Mouse (Mus musculus) neural tube, embryonic 14.5 days (tissue): Measurements from ENCODE around the gene Txndc9. TPM values are rescaled to one million over a fixed set of nuclear protein-coding genes. Genes with fewer than 3 reads are reported as not detected.
"Not testable (repeated sequence)": the region's sequence is repeated elsewhere in the genome, so short reads cannot be mapped to it uniquely, and the experiment has no call there.

Experiments used
- ATAC-seq: fragments of 200-750 bp; cut with Nextera tagmentation; 2 replicates; pipeline ENCODE4 v1.8.0; 2017; ENCODE audit warnings: low read depth, mild to moderate bottlenecking, moderate TSS enrichment, moderate library complexity
- H3K27ac ChIP-seq: fragments of 300-500 bp; sonication (generic); 2 replicates; pipeline ENCODE4 v1.5.1; 2014; ENCODE audit warnings: low read depth, mild to moderate bottlenecking, control low read depth, low read length, moderate library complexity, mixed read lengths
- H3K27me3 ChIP-seq: fragments of 300-500 bp; sonication (generic); 2 replicates; pipeline ENCODE4 v1.6.1; 2014; ENCODE audit warnings: low read length; ENCODE audit not compliant: control insufficient read depth, insufficient read depth
- H3K36me3 ChIP-seq: fragments of 300-500 bp; sonication (generic); 2 replicates; pipeline ENCODE4 v1.6.1; 2014; ENCODE audit warnings: low read length, mixed read lengths; ENCODE audit not compliant: control insufficient read depth, insufficient read depth
- H3K4me1 ChIP-seq: fragments of 300-500 bp; sonication (generic); 2 replicates; pipeline ENCODE4 v1.6.1; 2014; ENCODE audit warnings: low read length; ENCODE audit not compliant: control insufficient read depth, insufficient read depth
- H3K4me2 ChIP-seq: fragments of 300-500 bp; sonication (generic); 2 replicates; pipeline ENCODE4 v1.6.1; 2014; ENCODE audit warnings: mild to moderate bottlenecking, low read depth, low read length, control low read depth
- H3K4me3 ChIP-seq: fragments of 300-500 bp; sonication (generic); 2 replicates; pipeline ENCODE4 v1.5.1; 2014; ENCODE audit warnings: low read depth, low read length, control low read depth, mixed read lengths
- H3K9ac ChIP-seq: fragments of 300-500 bp; sonication (generic); replicated peaks from 2 replicates; pipeline ENCODE4 v1.6.1; 2014; ENCODE audit warnings: low read depth, mild to moderate bottlenecking, control low read depth, low read length, mixed read lengths
- H3K9me3 ChIP-seq: fragments of 300-500 bp; sonication (generic); 2 replicates; pipeline ENCODE4 v1.6.1; 2016; ENCODE audit warnings: low read length; ENCODE audit not compliant: control insufficient read depth
- WGBS: fragments of 180-500 bp; shearing (Covaris S2); extraction: QIAGEN DNeasy Blood & Tissue Kit; methylation state at CpG from one replicate; pipeline ENCODE4 v1.1.7; 2014; 5-methylcytosine and 5-hydroxymethylcytosine counted together
- polyA plus RNA-seq: library from polyadenylated mRNA; unstranded; fragments of >200 nt; fragmentation: Nextera tagmentation; extraction: Ambion mirVana; gene quantifications from 2 replicates; pipeline ENCODE4 v1.2.1, GENCODE M21; 2014

Gene Txndc9
- polyA plus RNA-seq, 1 experiment from 2014 or later, result 147 TPM

- Histone ChIP-seq H3K4me2 (no peak overlapping the region), H3K4me3 (no peak overlapping the region), H3K9me3 (no peaks in the 10 kb centered on the region), H3K4me1 (no peaks in the 10 kb centered on the region), H3K27me3 (no peaks in the 10 kb centered on the region), H3K36me3 (peaks cover 49% of the 10 kb centered on the region), H3K27ac (no peak overlapping the region), H3K9ac (no peak overlapping the region)
- no peak for ATAC-seq
- 95% methylated on average over 5 of the region's 5 CpGs for WGBS
These were observed 9.8 kb downstream of the Txndc9 start for GRCm38 (mm10) chr1:37987856-37988255.

- Histone ChIP-seq H3K9ac (no peak overlapping the region), H3K9me3 (no peaks in the 10 kb centered on the region), H3K4me1 (no peaks in the 10 kb centered on the region), H3K4me3 (no peak overlapping the region), H3K4me2 (no peak overlapping the region), H3K27ac (no peak overlapping the region), H3K27me3 (no peaks in the 10 kb centered on the region), H3K36me3 (peaks cover 39% of the 10 kb centered on the region)
- no peak for ATAC-seq
- 86% methylated on average over 9 of the region's 9 CpGs for WGBS
These were observed 11.8 kb downstream of the Txndc9 start for GRCm38 (mm10) chr1:37985764-37986323.

GRCm38 (mm10) chr1:37984326-37984725, 13.4 kb downstream of the Txndc9 start:
- H3K4me1 ChIP-seq, result no peaks in the 10 kb centered on the region
- no peak overlapping the region for H3K27ac ChIP-seq
- no peaks in the 10 kb centered on the region for H3K27me3 ChIP-seq
- H3K9me3 ChIP-seq, result no peaks in the 10 kb centered on the region
- H3K9ac ChIP-seq, result no peak overlapping the region
- no peak overlapping the region for H3K4me3 ChIP-seq
- no peak overlapping the region for H3K4me2 ChIP-seq
- WGBS, result 83% methylated on average over 1 of the region's 1 CpGs
- ATAC-seq, result no peak
- H3K36me3 ChIP-seq, result peaks cover 29% of the 10 kb centered on the region

GRCm38 (mm10) chr1:37977303-37977702, 20.4 kb downstream of the Txndc9 start:
- WGBS, result 87% methylated on average over 7 of the region's 7 CpGs
- no peaks in the 10 kb centered on the region for H3K27me3 ChIP-seq
- no peak overlapping the region for H3K4me2 ChIP-seq
- H3K4me3 ChIP-seq, result no peak overlapping the region
- no peaks in the 10 kb centered on the region for H3K4me1 ChIP-seq
- no peaks in the 10 kb centered on the region for H3K9me3 ChIP-seq
- ATAC-seq, result no peak
- H3K9ac ChIP-seq, result no peak overlapping the region
- H3K36me3 ChIP-seq, result no peaks in the 10 kb centered on the region
- no peak overlapping the region for H3K27ac ChIP-seq

- not testable (repeated sequence) for H3K4me3 ChIP-seq, H3K36me3 ChIP-seq, H3K9me3 ChIP-seq, H3K4me2 ChIP-seq, H3K9ac ChIP-seq, H3K27me3 ChIP-seq, H3K27ac ChIP-seq, H3K4me1 ChIP-seq, ATAC-seq
- WGBS, result 83% methylated on average over 9 of the region's 9 CpGs
These were observed 21.0 kb downstream of the Txndc9 start for GRCm38 (mm10) chr1:37976666-37977065.

- H3K4me1 ChIP-seq, result no peaks in the 10 kb centered on the region
- 66% methylated on average over 4 of the region's 4 CpGs for WGBS
- H3K27ac ChIP-seq, result no peak overlapping the region
- H3K4me2 ChIP-seq, result no peak overlapping the region
- no peak overlapping the region for H3K4me3 ChIP-seq
- H3K36me3 ChIP-seq, result no peaks in the 10 kb centered on the region
- H3K9me3 ChIP-seq, result no peaks in the 10 kb centered on the region
- H3K27me3 ChIP-seq, result no peaks in the 10 kb centered on the region
- no peak overlapping the region for H3K9ac ChIP-seq
- ATAC-seq, result no peak
These were observed 26.2 kb downstream of the Txndc9 start for GRCm38 (mm10) chr1:37971520-37971919.

- Histone ChIP-seq H3K9me3 (no peaks in the 10 kb centered on the region), H3K27me3 (no peaks in the 10 kb centered on the region), H3K4me2 (no peak overlapping the region), H3K4me1 (no peaks in the 10 kb centered on the region), H3K36me3 (no peaks in the 10 kb centered on the region), H3K9ac (no peak overlapping the region), H3K4me3 (no peak overlapping the region), H3K27ac (no peak overlapping the region)
- 86% methylated on average over 6 of the region's 6 CpGs for WGBS
- ATAC-seq, result no peak
These were observed 28.9 kb downstream of the Txndc9 start for GRCm38 (mm10) chr1:37968746-37969145.

GRCm38 (mm10) chr1:37965571-37965970, 32.1 kb downstream of the Txndc9 start:
- no peak for ATAC-seq
- no peaks in the 10 kb centered on the region for H3K27me3 ChIP-seq
- H3K36me3 ChIP-seq, result no peaks in the 10 kb centered on the region
- H3K9ac ChIP-seq, result no peak overlapping the region
- no peaks in the 10 kb centered on the region for H3K9me3 ChIP-seq
- H3K4me2 ChIP-seq, result no peak overlapping the region
- H3K27ac ChIP-seq, result no peak overlapping the region
- 36% methylated on average over 10 of the region's 10 CpGs for WGBS
- no peak overlapping the region for H3K4me3 ChIP-seq
- H3K4me1 ChIP-seq, result no peaks in the 10 kb centered on the region

GRCm38 (mm10) chr1:37959486-37959885, 38.2 kb downstream of the Txndc9 start:
- Histone ChIP-seq H3K4me3 (no peak overlapping the region), H3K9me3 (no peaks in the 10 kb centered on the region), H3K36me3 (no peaks in the 10 kb centered on the region), H3K27ac (no peak overlapping the region), H3K4me1 (no peaks in the 10 kb centered on the region), H3K27me3 (no peaks in the 10 kb centered on the region), H3K4me2 (no peak overlapping the region), H3K9ac (no peak overlapping the region)
- ATAC-seq, result 0 out of 2 replicates have a peak, but pooled peaks have one; percentile 14
- WGBS, result 52% methylated on average over 5 of the region's 5 CpGs
